Mouse (Mus musculus) G1E (cell line): ENCODE data around the gene Rspo3.

ENCODE experiments used
- CTCF ChIP-seq: IDR thresholded peaks from 2 replicates; pipeline ENCODE4 v1.5.1; 2012; ENCODE audit warnings: low read depth, low read length, inconsistent platforms, mixed read lengths
- GATA1 ChIP-seq: IDR thresholded peaks from 2 replicates; pipeline ENCODE4 v1.6.1; 2012; ENCODE audit warnings: borderline replicate concordance, low read length, inconsistent platforms, mixed read lengths

DNA sequence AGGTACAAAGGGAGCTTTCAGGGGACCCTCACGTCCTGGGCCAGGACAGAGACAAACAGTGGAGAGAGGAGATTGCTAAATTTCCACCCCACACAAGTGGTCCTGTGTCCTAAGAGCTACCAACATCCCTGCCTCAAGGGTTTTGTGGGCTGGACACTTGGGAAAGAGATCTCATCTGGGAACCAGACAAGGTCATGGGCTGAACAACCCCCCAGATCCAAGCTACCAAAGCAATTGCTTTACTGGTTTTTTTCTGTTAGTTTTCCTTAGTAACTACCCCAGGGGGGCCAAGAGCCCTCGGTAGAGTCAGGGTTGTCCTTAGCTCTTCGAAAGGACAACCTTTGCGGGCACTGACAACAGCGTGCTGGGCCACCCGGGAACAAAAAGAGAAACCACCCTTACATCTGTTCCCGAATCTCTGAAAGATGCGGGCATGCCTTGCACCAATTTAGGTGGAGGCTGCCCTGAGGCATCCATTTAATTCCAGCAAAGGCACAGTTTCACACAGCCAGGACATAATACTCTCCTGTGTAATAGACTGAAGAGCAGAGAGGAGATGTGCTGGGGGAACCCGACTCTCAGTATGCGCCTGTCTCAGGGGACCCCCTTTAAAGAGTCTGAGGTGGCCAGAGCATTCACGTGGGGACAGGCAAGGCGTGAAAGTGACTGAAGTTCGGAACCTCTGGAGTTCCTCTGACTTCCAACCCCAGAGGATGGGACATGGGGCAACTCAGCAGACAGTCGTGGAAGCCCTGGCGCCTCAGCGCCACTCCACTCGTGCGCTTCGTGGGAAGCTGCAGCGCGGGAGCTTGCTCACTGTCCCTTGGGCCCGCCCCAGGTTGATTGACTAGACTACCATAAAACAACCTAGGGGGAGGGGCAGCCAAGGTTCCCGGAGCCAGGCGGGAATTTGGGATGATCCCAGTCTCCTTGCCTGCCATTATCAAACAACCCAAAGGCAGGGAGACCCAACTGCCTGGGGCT, 1.5 kb downstream of the Rspo3 start:
- no peak for TF ChIP-seq CTCF
- no peak for TF ChIP-seq GATA1
